Mouse (Mus musculus): ENCODE data around the gene Pdlim4.
A peak's percentile ranks its signal among the peaks of the same experiment; 100 is the strongest.
"Not testable (repeated sequence)": the region's sequence is repeated elsewhere in the genome, so short reads cannot be mapped to it uniquely, and the experiment has no call there.

The Pdlim4 gene

DNA sequence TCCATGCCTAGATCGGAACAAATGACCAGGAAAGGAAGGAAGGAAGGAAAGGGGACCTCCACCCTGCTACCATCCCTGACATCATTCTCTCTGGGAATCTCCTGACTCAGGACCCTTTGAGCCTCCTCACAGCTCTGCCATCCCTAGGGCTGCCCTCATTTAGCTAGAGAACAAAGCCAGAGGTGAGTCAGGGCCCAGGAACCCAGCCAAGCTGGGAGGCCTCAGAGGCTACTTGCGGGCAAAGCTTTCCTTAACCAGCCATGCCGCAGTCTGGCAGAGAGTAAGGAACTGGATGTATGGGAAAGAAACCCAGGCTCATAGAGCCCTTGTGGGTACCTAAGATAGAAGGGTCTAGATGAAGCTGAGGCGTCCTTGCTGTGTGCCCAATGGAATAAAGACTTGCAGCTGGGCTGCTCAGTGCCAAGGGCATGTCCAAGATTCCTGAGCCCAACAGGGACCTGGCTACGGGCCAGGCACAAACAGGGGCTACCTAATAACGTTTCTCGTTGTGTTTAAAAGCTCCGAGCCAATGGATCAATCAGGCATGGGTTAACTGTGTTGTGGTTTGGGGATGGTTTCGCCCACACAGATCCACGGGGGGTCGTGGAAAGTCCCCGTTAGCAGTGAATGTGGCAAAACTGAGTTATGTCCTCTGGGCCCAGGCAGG, 6.6 kb downstream of the Pdlim4 start:
- peak; percentile 95 for DNase-seq (ENCODE audit: low read depth)

- DNase-seq (ENCODE audit: low read depth), result peak; percentile 93
Observed at GRCm38 (mm10) chr11:54060316-54060715, 8.5 kb downstream of the Pdlim4 start.

DNA sequence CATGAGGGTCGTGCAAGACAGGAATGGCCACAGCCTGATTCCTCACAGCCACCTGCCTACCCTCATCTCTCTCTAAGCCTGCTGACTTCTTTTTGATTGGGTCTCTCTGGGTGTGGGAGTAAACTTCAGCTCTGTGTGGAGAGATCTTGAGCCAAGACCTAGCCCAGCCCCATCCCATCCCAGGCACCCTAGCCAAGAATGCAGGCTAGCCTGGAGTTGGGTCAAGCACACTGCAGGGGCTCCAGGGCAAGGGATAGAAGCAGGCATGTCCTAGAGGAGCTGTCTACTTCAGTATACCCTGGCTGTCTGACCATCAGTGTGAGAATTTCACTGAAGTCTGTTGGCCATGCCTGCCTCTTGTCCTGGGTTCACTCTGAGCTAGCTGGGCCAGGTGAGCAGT, 9.3 kb downstream of the Pdlim4 start:
- no peak for DNase-seq (ENCODE audit: low read depth)

DNA sequence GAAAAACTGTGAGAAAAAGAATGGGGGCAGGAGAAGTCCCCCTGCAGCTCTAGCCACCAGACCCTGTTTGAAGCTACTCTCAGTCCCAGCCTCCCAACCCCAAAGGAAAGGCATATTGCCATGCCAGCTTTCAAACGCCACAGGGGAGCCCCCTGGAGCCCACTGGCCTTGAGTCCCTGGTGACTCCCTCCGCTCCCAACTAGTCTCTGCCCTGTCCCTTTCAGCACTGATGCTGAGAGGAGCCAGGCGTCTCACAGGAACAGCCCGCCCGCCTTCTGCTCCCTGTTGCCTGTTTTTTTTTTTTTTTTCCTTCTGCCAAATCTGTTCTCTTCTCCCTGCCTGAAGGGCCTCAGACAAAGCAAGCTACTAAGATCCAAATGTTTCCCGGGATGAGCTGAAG, 10.2 kb downstream of the Pdlim4 start:
- peak; percentile 36 for DNase-seq (ENCODE audit: low read depth)

DNA sequence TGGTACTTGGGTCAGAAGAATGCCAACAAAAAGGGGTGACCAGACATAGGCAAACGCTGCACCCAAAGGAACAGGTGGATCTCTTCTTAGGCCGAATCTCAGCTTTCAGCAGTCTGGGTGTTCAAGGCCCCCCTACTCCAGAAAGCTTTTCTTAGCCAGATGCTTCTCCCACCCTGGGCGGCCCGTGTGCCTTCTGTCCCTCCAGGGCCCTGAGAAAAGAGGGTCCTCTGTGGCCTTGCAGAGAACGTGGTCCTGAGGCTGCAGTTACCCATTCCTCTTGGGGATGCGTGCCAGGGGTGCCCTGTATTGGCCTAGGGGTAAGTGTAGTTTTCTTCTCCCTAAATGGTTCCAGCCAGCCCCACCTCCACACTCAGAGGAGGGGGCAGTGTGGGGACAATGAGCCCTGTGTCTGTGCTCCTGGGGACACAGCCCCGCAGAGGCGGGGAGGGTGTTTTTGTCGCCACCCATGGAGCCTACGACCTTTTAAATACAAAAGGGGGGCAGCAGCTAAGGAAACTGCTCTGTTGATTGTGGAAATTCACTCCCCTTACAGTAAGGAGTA, 10.7 kb downstream of the Pdlim4 start:
- no peak for DNase-seq (ENCODE audit: low read depth)

DNA sequence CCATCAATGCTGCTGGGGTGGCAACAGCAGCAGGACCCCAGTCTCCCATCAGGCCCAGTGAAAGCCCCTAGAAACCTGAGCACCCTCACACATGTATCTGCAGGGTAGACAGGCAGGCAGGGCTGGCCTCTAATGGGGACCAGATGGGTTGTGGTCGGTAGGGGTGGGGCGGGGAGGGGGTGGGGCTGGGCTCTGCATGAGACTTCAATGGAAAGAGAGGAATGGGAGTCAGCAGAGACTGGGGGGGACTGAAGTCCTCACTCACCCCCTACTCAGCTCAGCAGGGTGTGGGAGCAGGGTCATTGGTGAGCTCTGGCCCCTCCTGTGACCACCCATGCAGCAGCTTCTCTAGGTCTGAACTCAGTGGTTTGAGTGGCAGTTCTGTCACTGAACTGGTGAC, 11.4 kb downstream of the Pdlim4 start:
- DNase-seq (ENCODE audit: low read depth), result peak; percentile 67

DNA sequence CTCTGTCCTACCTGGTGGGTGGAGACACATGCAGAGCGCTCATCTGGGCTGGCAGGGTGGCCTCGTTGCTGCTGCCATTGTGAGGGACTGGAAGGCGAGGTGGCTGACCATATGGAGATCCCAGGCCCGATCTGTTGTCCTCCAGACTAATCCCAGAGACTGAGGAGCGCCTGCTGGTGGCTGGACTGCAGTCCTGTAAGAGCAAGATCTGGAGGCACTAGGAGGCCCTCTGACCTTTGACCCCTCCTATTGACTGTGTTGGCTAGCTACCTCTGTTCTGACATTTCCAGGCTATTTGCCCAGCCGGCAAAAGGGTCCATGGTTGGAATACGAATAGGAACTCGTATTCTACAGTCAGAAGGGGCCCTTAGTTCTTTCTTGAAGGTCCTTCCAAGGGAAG, 12.7 kb downstream of the Pdlim4 start:
- DNase-seq (ENCODE audit: low read depth), result peak; percentile 34

DNA sequence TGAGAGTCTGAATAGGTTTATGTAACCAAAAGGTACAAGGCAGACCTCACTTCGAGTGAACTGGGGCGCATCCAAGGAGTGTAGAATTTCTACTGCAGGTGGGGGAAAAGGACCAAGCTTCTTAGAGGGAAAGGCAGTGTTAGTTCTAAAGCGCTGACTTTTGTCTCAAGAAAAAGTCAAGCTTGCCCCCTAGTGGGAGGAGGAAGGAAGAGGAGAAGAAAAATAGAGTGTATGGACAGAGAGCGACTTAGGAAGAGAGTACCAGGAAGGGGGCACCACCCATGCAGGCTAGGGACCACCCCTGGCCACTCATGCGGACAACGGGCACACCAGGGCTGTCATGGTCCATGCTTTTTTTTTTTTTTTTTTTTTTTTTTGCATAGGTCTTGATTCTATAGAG, 14.6 kb downstream of the Pdlim4 start:
- DNase-seq (ENCODE audit: low read depth), result peak; percentile 86

GRCm38 (mm10) chr11:54053090-54053489, 15.7 kb downstream of the Pdlim4 start:
- DNase-seq (ENCODE audit: low read depth), result no peak

DNA sequence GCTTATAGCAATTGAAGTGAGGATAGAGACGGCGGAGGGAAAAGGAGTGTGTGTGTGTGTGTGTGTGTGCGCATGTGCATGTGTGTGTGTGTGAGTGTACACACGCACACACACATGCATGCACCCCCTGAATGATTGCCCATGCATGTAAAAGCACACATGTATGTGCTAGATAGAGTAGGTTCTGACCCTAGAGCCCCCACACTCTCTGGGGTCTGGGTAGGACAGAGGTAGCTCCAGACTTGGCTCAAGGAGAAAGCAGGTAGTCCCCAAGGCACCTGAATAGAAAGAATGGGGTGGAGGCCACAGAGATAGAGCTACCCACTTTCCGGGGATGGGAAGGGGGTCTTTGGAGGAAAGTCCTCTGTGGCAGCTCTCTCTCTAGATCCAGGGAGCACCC, 16.7 kb downstream of the Pdlim4 start:
- DNase-seq (ENCODE audit: low read depth), result no peak

GRCm38 (mm10) chr11:54051161-54051560, 17.7 kb downstream of the Pdlim4 start:
- no peak for DNase-seq (ENCODE audit: low read depth)

DNA sequence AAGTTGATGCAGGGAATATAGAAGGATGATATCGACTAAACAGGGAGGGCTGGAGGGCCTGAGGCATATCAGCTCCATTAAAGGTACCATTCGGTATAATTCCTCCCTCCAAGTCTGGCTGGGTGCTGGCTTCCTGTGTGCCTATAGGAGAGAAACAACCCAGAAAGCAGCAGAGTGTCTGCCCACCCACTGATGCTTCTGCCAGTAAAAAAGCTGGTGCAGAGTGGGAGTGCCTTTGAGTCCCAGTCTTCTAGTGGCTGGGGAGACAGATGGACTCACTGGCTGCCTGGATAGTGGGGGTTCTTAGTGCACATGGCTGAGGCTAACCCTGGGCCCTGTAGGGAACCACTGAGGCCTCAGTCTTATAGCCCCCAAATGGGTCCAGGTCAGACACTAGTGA, 18.6 kb downstream of the Pdlim4 start:
- no peak for DNase-seq (ENCODE audit: low read depth)

DNA sequence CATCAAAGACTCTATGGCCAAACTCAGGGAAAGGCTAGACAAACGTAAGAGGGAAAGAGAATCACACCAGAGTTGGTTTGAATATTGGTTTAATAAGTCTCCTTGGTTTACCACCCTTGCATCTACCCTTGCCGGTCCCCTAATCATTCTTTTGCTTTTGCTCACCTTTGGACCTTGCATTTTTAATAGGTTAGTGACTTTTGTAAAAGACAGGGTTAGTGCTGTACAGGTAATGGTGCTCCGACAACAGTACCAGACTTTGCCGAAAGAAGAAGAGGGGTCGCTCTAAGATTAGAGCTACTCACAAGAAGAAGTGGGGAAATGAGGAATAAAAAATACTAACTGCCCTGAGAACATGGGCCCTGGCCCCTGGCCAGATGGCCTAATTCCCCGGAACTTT, 28.1 kb downstream of the Pdlim4 start:
- DNase-seq (ENCODE audit: low read depth), result no peak

DNA sequence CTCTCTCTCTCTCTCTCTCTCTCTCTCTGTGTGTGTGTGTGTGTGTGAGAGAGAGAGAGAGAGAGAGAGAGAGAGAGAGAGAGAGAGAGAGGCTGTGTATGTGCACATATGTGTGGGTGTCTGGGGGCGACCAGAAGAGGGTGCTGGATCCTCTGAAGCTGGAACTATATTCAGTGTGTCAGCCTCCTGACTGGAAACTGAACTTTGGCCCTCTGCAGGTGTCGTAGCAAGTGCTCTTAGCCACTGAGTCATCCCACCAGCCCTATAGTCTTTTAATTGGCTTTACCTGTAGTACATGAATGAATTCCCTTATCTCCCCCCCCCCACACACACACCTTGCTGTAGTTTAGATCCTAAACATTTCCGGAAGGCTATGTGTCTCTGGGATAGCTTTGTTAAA, 35.9 kb downstream of the Pdlim4 start:
- not testable (repeated sequence) for DNase-seq (ENCODE audit: low read depth)

- DNase-seq (ENCODE audit: low read depth), result no peak
Observed at GRCm38 (mm10) chr11:54028997-54029396, 39.8 kb downstream of the Pdlim4 start.

- peak; percentile 74 for DNase-seq (ENCODE audit: low read depth)
Observed at GRCm38 (mm10) chr11:54028044-54028951, 40.5 kb downstream of the Pdlim4 start, which contains the start of gene Slc22a4. Gene Slc22a4 (minus strand): TSS chr11:54028090.

DNA sequence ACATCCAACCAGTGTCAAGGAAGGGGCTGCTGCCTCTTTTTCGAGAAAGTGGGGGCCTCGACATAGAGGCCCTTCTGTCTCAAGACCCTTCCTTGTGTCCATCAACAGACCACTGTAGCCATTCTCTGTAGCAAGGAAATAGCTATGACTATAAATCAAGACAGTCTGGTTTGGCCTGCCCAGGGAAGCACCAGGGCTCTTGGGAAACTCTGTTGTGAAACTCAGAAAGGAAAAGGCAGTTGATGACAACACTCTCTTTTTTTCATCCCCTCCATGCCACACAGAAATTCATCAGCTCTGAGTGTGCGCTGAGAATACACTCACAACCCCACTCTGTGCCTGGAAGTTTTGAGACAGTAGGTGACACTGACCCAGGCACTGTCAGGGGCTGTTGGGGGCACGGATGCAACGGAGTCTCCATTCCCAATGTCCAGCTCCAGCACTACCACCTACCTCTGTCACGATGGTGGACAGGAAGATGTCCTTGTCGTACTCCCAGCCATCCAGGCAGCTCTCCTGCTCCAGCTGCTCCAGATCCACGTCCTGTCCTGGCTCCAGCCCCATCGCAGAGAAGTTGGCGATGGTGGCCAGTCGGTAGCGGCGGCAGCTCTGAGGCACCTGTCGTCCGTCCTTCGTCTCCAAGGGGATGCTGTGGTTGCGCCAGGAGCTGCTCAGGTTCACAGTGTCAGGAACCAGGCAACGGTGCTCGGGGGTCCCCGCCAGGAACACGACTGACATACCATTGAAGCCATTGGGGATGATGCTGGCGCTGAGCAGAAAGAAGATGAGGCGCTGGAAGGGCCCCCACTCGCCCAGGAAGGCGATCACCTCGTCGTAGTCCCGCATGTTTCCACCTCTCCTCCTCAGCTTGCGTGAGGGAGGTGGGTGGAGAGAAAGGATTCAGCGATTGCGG, 41.4 kb downstream of the Pdlim4 start:
- peak; percentile 33 for DNase-seq (ENCODE audit: low read depth)

- no peak for DNase-seq (ENCODE audit: low read depth)
Observed at GRCm38 (mm10) chr11:54026491-54027041, 42.2 kb downstream of the Pdlim4 start.

DNA sequence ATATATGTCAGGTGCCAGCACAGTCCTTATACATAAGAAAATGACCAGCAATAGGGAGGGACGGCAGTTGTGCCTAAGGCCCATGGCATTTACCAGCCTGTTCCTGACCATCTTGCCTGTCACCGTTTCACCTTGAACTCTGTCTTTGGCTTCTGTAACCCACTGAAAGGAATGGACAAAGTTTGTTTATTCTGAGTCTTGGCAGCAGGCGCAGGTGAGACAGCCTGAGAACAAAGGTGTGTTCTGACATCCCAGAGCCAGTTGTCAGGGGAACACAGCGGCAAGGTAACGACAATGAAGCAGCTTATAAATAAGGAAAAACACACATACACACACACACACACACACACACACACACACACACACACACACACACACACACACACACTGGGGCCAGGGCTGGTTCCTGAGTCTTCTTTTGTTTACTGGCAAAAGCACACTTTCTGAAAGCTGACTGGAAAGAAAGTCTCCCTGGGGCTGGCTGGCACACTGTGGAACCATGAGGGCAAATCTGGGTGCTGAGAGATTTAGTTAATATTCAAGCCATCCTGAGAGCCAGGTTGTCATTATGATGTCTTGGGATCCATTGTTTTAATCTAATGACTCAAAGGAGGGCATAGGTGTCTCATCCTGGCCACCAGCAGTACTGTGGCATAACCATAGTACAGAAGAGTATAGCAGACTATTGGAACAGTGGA, 47.3 kb downstream of the Pdlim4 start:
- no peak for DNase-seq (ENCODE audit: low read depth)

- peak; percentile 48 for DNase-seq (ENCODE audit: low read depth)
Observed at GRCm38 (mm10) chr11:54018893-54019732, 49.7 kb downstream of the Pdlim4 start.
